Mouse (Mus musculus): Measurements from ENCODE around the gene Etv3. TPM values are rescaled to one million over a fixed set of nuclear protein-coding genes. Genes with fewer than 3 reads are reported as not detected.

Etv3 gene
- polyA plus RNA-seq (2012; rRNA removed), result 2.6 and 3.0 TPM in 2 replicates

GRCm38 (mm10) chr3:87525043-87525836 lies at the start of gene Etv3:
Gene Etv3 (plus strand): TSS chr3:87525407.

Other genes with a start within 250 kb of the Etv3 start
- 45.7 and 63.2 TPM in 2 replicates for gene Cd5l, start 167.5 kb upstream of the Etv3 start, polyA plus RNA-seq (2012; rRNA removed)
- 0.38 and 0.69 TPM in 2 replicates for gene Fcrl1, start 149.0 kb upstream of the Etv3 start, polyA plus RNA-seq (2012; rRNA removed)
- 0.01 TPM in 1 of 2 replicates, not detected in the other for gene Fcrl5, start 89.6 kb upstream of the Etv3 start, polyA plus RNA-seq (2012; rRNA removed)
- gene Arhgef11, start 92.2 kb downstream of the Etv3 start, polyA plus RNA-seq (2012; rRNA removed), result 2.5 and 2.8 TPM in 2 replicates
- 0.08 and 0.10 TPM in 2 replicates for gene Lrrc71, start 223.2 kb downstream of the Etv3 start, polyA plus RNA-seq (2012; rRNA removed)

Measured in liver, embryonic 14 days (tissue).